Mouse (Mus musculus): ENCODE results near the gene Trim71.

The Trim71 gene

GRCm38 (mm10) chr9:114484771-114485170, 79.4 kb downstream of the Trim71 start:
- no peak for DNase-seq (ENCODE audit: low spot score in 2 of 2)

- DNase-seq (ENCODE audit: low spot score in 2 of 2) = no peak
Observed at GRCm38 (mm10) chr9:114480940-114481339, 83.2 kb downstream of the Trim71 start.

- DNase-seq (ENCODE audit: low spot score in 2 of 2) = no peak
Observed at GRCm38 (mm10) chr9:114477019-114477418, 87.2 kb downstream of the Trim71 start.

GRCm38 (mm10) chr9:114471892-114472291, 92.3 kb downstream of the Trim71 start:
- no peak for DNase-seq (ENCODE audit: low spot score in 2 of 2)

- no peak for DNase-seq (ENCODE audit: low spot score in 2 of 2)
Observed at GRCm38 (mm10) chr9:114468701-114469100, 95.5 kb downstream of the Trim71 start.

- DNase-seq (ENCODE audit: low spot score in 2 of 2) = no peak
Observed at GRCm38 (mm10) chr9:114468217-114468616, 96.0 kb downstream of the Trim71 start.

- no peak for DNase-seq (ENCODE audit: low spot score in 2 of 2)
Observed at GRCm38 (mm10) chr9:114466871-114467270, 97.3 kb downstream of the Trim71 start.

- no peak for DNase-seq (ENCODE audit: low spot score in 2 of 2)
Observed at GRCm38 (mm10) chr9:114465442-114465841, 98.7 kb downstream of the Trim71 start.

GRCm38 (mm10) chr9:114462569-114462968, 101.6 kb downstream of the Trim71 start:
- DNase-seq (ENCODE audit: low spot score in 2 of 2) = no peak

GRCm38 (mm10) chr9:114458436-114458835, 105.7 kb downstream of the Trim71 start:
- no peak for DNase-seq (ENCODE audit: low spot score in 2 of 2)

Data from left cerebral cortex, adult 9 months (tissue).